Mouse (Mus musculus): ENCODE data around the gene Gm10647. TPM values are rescaled to one million over a fixed set of nuclear protein-coding genes. Genes with fewer than 3 reads are reported as not detected.

The Gm10647 gene
- 0.57 TPM for polyA plus RNA-seq (2014; fragmentation: Illumina TruSeq; extraction: RNeasy Lipid Tissue Mini Kit (QIAGEN cat#74804); ENCODE audit: low read depth, low replicate concordance)

GRCm38 (mm10) chr9:66796739-66797138 is at the start of gene Gm10647:
Gene Gm10647 (plus strand): TSS chr9:66797039.

GRCm38 (mm10) chr9:66795464-66796324 is 1.1 kb upstream of the Gm10647 start, which contains the start of gene Aph1b:
Gene Aph1b (minus strand): TSS chr9:66795490.

GRCm38 (mm10) chr9:66834318-66835096 is 37.7 kb downstream of the Gm10647 start, which contains the start of gene Aph1c:
Gene Aph1c (minus strand): TSS chr9:66834726.

Other genes starting within 250 kb of the Gm10647 start
- 56.3 TPM for gene Usp3, start 203.9 kb upstream of the Gm10647 start, polyA plus RNA-seq (2014; fragmentation: Illumina TruSeq; extraction: RNeasy Lipid Tissue Mini Kit (QIAGEN cat#74804); ENCODE audit: low read depth, low replicate concordance)
- 0.67 TPM for gene Car12, start 83.4 kb upstream of the Gm10647 start, polyA plus RNA-seq (2014; fragmentation: Illumina TruSeq; extraction: RNeasy Lipid Tissue Mini Kit (QIAGEN cat#74804); ENCODE audit: low read depth, low replicate concordance)
- 4.3 TPM for gene Aph1b, start 1.5 kb upstream of the Gm10647 start, polyA plus RNA-seq (2014; fragmentation: Illumina TruSeq; extraction: RNeasy Lipid Tissue Mini Kit (QIAGEN cat#74804); ENCODE audit: low read depth, low replicate concordance)
- 11.4 TPM for gene Aph1c, start 37.7 kb downstream of the Gm10647 start, polyA plus RNA-seq (2014; fragmentation: Illumina TruSeq; extraction: RNeasy Lipid Tissue Mini Kit (QIAGEN cat#74804); ENCODE audit: low read depth, low replicate concordance)
- 36.8 TPM for gene Rab8b, start 122.6 kb downstream of the Gm10647 start, polyA plus RNA-seq (2014; fragmentation: Illumina TruSeq; extraction: RNeasy Lipid Tissue Mini Kit (QIAGEN cat#74804); ENCODE audit: low read depth, low replicate concordance)
- 251 TPM for gene Rps27l, start 149.0 kb downstream of the Gm10647 start, polyA plus RNA-seq (2014; fragmentation: Illumina TruSeq; extraction: RNeasy Lipid Tissue Mini Kit (QIAGEN cat#74804); ENCODE audit: low read depth, low replicate concordance)
- gene Lactb, start 178.4 kb downstream of the Gm10647 start, polyA plus RNA-seq (2014; fragmentation: Illumina TruSeq; extraction: RNeasy Lipid Tissue Mini Kit (QIAGEN cat#74804); ENCODE audit: low read depth, low replicate concordance), result 17.7 TPM

Measured in testis, adult 10 weeks (tissue).